In genomic region chr17:32207586-32208245, GRCm38 (mm10) we compare ENCODE assay signal across 7 mouse cellular contexts. TPM values are rescaled to one million over a fixed set of nuclear protein-coding genes. Genes with fewer than 3 reads are reported as not detected.
DNase-seq lines count a peak whose midpoint lies in the region; ATAC-seq and TF ChIP-seq lines count a peak whose summit lies in the region.

No protein-coding gene starts in this region.

- H3K4me1 ChIP-seq in heart, embryonic 16.5 days (ENCODE audit: control insufficient read depth, insufficient read depth, low read length) = peaks cover 28% of the 10 kb centered on the region
- H3K4me1 ChIP-seq in forebrain, embryonic 15.5 days = no peaks in the 10 kb centered on the region

- no peak overlapping the region for H3K4me3 ChIP-seq in heart, embryonic 16.5 days (ENCODE audit: low read length)
- no peak overlapping the region for H3K4me3 ChIP-seq in forebrain, embryonic 15.5 days

- peak; percentile 53 for DNase-seq in Muller cell, postnatal 12 days (ENCODE audit: inconsistent ontology term)
- peak; percentile 20 for DNase-seq in brain, embryonic 14.5 days (ENCODE audit: low read depth)
- peak; percentile 44 to 45 for DNase-seq in left cerebral cortex, postnatal 25 days (ENCODE audit: low spot score in 2 of 2)
- no peak for DNase-seq in testis, postnatal 14 days (ENCODE audit: low spot score)
- no peak for DNase-seq in layer of hippocampus, postnatal 36 days

- H3K9ac ChIP-seq in heart, embryonic 16.5 days (ENCODE audit: low read length) = no peak overlapping the region; the same call in 1 of the 2 replicates
- no peak overlapping the region for H3K9ac ChIP-seq in forebrain, embryonic 15.5 days (replicated peaks)

- ATAC-seq in heart, embryonic 16.5 days (replicated peaks; ENCODE audit: extremely low read depth, insufficient read depth, low FRiP score) = peak; percentile 76
- no peak for ATAC-seq in forebrain, embryonic 15.5 days (replicated peaks)

- intact Hi-C loops in left cerebral cortex, postnatal 25 days (cut with DNase I) = loop anchor here (2.0 to 10.0 kb wide), 4 partner anchors 45 to 353 kb away; partner anchors contain the start of gene Sik1

- TF ChIP-seq POLR2A in brain, embryonic 14.5 days (IDR thresholded peaks at IDR 0.05; ENCODE audit: borderline replicate concordance, extremely low read depth, insufficient read depth, insufficient read length, poor library complexity, severe bottlenecking) = no peak

- H3K27me3 ChIP-seq in heart, embryonic 16.5 days (ENCODE audit: control insufficient read depth, insufficient read depth, low read length) = no peaks in the 10 kb centered on the region
- H3K27me3 ChIP-seq in forebrain, embryonic 15.5 days = no peaks in the 10 kb centered on the region

- peak overlapping the region; percentile 91 for H3K27ac ChIP-seq in heart, embryonic 16.5 days (ENCODE audit: low read length)
- no peak overlapping the region for H3K27ac ChIP-seq in forebrain, embryonic 15.5 days (replicated peaks)

- TF ChIP-seq CTCF in brain, embryonic 14.5 days (IDR thresholded peaks at IDR 0.05; ENCODE audit: borderline replicate concordance, extremely low read depth, insufficient read depth, insufficient read length) = no peak

- peak overlapping the region; percentile 18 for H3K4me2 ChIP-seq in heart, embryonic 16.5 days (ENCODE audit: low read depth, low read length)
- no peak overlapping the region for H3K4me2 ChIP-seq in forebrain, embryonic 15.5 days (replicated peaks)

- 28% methylated on average over 5 of the region's 5 CpGs for WGBS in heart, embryonic 16.5 days
- 79% methylated on average over 5 of the region's 5 CpGs for WGBS in forebrain, embryonic 15.5 days

- H3K36me3 ChIP-seq in heart, embryonic 16.5 days (ENCODE audit: control insufficient read depth, insufficient read depth) = peaks cover 43% of the 10 kb centered on the region
- H3K36me3 ChIP-seq in forebrain, embryonic 15.5 days = peaks cover 85% of the 10 kb centered on the region

- H3K9me3 ChIP-seq in heart, embryonic 16.5 days (replicated peaks; ENCODE audit: control insufficient read depth, low read length) = no peaks in the 10 kb centered on the region
- H3K9me3 ChIP-seq in forebrain, embryonic 15.5 days = no peaks in the 10 kb centered on the region

RNA-seq across cellular contexts. Expression of gene Ephx3, which starts 18.4 kb away (rescaled TPM):
- 0.31 and 0.34 TPM in 2 replicates for polyA plus RNA-seq in brain, embryonic 14.5 days (2012; rRNA removed)
- polyA plus RNA-seq in heart, embryonic 16.5 days (2015; fragmentation: Nextera tagmentation; extraction: Ambion mirVana) = 0.20 and 0.85 TPM in 2 replicates
- under 1 TPM; 0.39 to 0.48 TPM for total RNA-seq in left cerebral cortex, postnatal 25 days (2021)
- 0.17 and 0.20 TPM in 2 replicates for polyA plus RNA-seq in forebrain, embryonic 15.5 days (2015; fragmentation: Nextera tagmentation; extraction: Ambion mirVana)
- total RNA-seq in layer of hippocampus, postnatal 36 days (2021) = under 1 TPM; 0.23 to 0.75 TPM

RNA-seq across cellular contexts. Expression of gene Notch3, which starts 41.1 kb away (rescaled TPM):
- 27.6 and 33.0 TPM in 2 replicates for polyA plus RNA-seq in brain, embryonic 14.5 days (2012; rRNA removed)
- polyA plus RNA-seq in heart, embryonic 16.5 days (2015; fragmentation: Nextera tagmentation; extraction: Ambion mirVana) = 8.6 and 8.9 TPM in 2 replicates
- 10 to 100 TPM in 1 of 2 experiments, 1 to 10 TPM in 1; 7.5 to 10.0 TPM for total RNA-seq in left cerebral cortex, postnatal 25 days (2021)
- polyA plus RNA-seq in forebrain, embryonic 15.5 days (2015; fragmentation: Nextera tagmentation; extraction: Ambion mirVana) = 5.6 and 5.8 TPM in 2 replicates
- total RNA-seq in layer of hippocampus, postnatal 36 days (2021) = 1 to 10 TPM; 7.0 to 8.2 TPM

Comparison
In these comparisons a context has a peak if more than half of its experiments do, and no peak if none do; other contexts are left out.
1. DNase-seq: peak in Muller cell, postnatal 12 days (single experiment), brain, embryonic 14.5 days (single experiment) and left cerebral cortex, postnatal 25 days (2 of 2); none in testis, postnatal 14 days (single experiment) and layer of hippocampus, postnatal 36 days (0 of 2).